ENCODE assay signal across 10 mouse cellular contexts in genomic region chr11:88577076-88577475, GRCm38 (mm10).
DNase-seq lines count a peak whose midpoint lies in the region; ATAC-seq and TF ChIP-seq lines count a peak whose summit lies in the region.
"Had no signal": no experiment of that assay in that cellular context is flagged by ENCODE, and none has a peak within 500 bp of the region (broad histone marks: within the 10 kb centered on the region; RNA-seq: fewer than 3 reads in every experiment).

No protein-coding gene starts in this region.

- H3K27ac ChIP-seq in heart, embryonic 16.5 days (ENCODE audit: low read length) = peak overlapping the region; percentile 37
- peak overlapping the region; percentile 82 for H3K27ac ChIP-seq in thymus, adult 2 months (ENCODE audit: control insufficient read depth, insufficient read depth, low read length)
- peak overlapping the region; percentile 72 for H3K27ac ChIP-seq in hindbrain, embryonic 13.5 days
- H3K27ac ChIP-seq: liver, embryonic 12.5 days had no signal

- no peaks in the 10 kb centered on the region for H3K9me3 ChIP-seq in heart, embryonic 16.5 days (replicated peaks; ENCODE audit: control insufficient read depth, low read length)
- H3K9me3 ChIP-seq in hindbrain, embryonic 13.5 days = no peaks in the 10 kb centered on the region
- H3K9me3 ChIP-seq: liver, embryonic 12.5 days had no signal

- H3K27me3 ChIP-seq in heart, embryonic 16.5 days (ENCODE audit: control insufficient read depth, insufficient read depth, low read length) = no peaks in the 10 kb centered on the region
- no peaks in the 10 kb centered on the region for H3K27me3 ChIP-seq in thymus, adult 2 months (ENCODE audit: control insufficient read depth, insufficient read depth, low read length)
- no peaks in the 10 kb centered on the region for H3K27me3 ChIP-seq in hindbrain, embryonic 13.5 days
- H3K27me3 ChIP-seq: liver, embryonic 12.5 days had no signal

- TF ChIP-seq POLR2A in thymus, adult 2 months (IDR thresholded peaks at IDR 0.05; ENCODE audit: control insufficient read depth, extremely low read depth, insufficient read depth, low read length, poor library complexity) = no peak

- intact Hi-C loops in heart, postnatal 25 days (cut with DNase I) = no loop called here

- H3K4me3 ChIP-seq in heart, embryonic 16.5 days (ENCODE audit: low read length) = no peak overlapping the region
- no peak overlapping the region for H3K4me3 ChIP-seq in thymus, adult 2 months (ENCODE audit: control insufficient read depth, insufficient read depth, low read length)
- H3K4me3 ChIP-seq in hindbrain, embryonic 13.5 days = no peak overlapping the region
- H3K4me3 ChIP-seq: liver, embryonic 12.5 days had no signal

- peaks cover 57% of the 10 kb centered on the region for H3K4me1 ChIP-seq in heart, embryonic 16.5 days (ENCODE audit: control insufficient read depth, insufficient read depth, low read length)
- H3K4me1 ChIP-seq in thymus, adult 2 months (replicated peaks; ENCODE audit: control insufficient read depth, insufficient read depth, low read length) = peaks cover 45% of the 10 kb centered on the region
- H3K4me1 ChIP-seq in hindbrain, embryonic 13.5 days (replicated peaks) = peaks cover 91% of the 10 kb centered on the region

- no peak for ATAC-seq in heart, embryonic 16.5 days (replicated peaks; ENCODE audit: extremely low read depth, insufficient read depth, low FRiP score)
- no peak for ATAC-seq in hindbrain, embryonic 13.5 days (ENCODE audit: low FRiP score)
- ATAC-seq in megakaryocyte progenitor cell, adult 5-6 weeks (replicated peaks; ENCODE audit: poor library complexity) = no peak
- ATAC-seq: liver, embryonic 12.5 days had no signal

- no peak overlapping the region for H3K4me2 ChIP-seq in heart, embryonic 16.5 days (ENCODE audit: low read depth, low read length)
- no peak overlapping the region for H3K4me2 ChIP-seq in hindbrain, embryonic 13.5 days
- H3K4me2 ChIP-seq: liver, embryonic 12.5 days had no signal

- 61% methylated on average over 7 of the region's 7 CpGs for WGBS in heart, embryonic 16.5 days
- WGBS in thymus, adult 2 months = 11% methylated on average over 7 of the region's 7 CpGs
- WGBS in hindbrain, embryonic 13.5 days = 47% methylated on average over 7 of the region's 7 CpGs

- DNase-seq in heart, postnatal 25 days (ENCODE audit: low spot score) = no peak
- no peak for DNase-seq in thymus, adult 2 months
- DNase-seq in thymus, postnatal 10 days (ENCODE audit: low spot score in 2 of 2) = no peak
- no peak for DNase-seq in urinary bladder, postnatal 14 days (ENCODE audit: low spot score)
- no peak for DNase-seq in ovary, adult 18-20 months (ENCODE audit: low spot score)
- DNase-seq: kidney, adult 18-20 months had no signal

- H3K9ac ChIP-seq in heart, embryonic 16.5 days (ENCODE audit: low read length) = peak overlapping the region; percentile 2; the same call in 1 of the 2 replicates
- H3K9ac ChIP-seq in hindbrain, embryonic 13.5 days = no peak overlapping the region
- H3K9ac ChIP-seq: liver, embryonic 12.5 days had no signal

- peaks cover 3% of the 10 kb centered on the region; the same call in 1 of the 2 replicates for H3K36me3 ChIP-seq in heart, embryonic 16.5 days (ENCODE audit: control insufficient read depth, insufficient read depth)
- no peaks in the 10 kb centered on the region for H3K36me3 ChIP-seq in thymus, adult 2 months (ENCODE audit: control insufficient read depth, insufficient read depth, low read length)
- no peaks in the 10 kb centered on the region for H3K36me3 ChIP-seq in hindbrain, embryonic 13.5 days
- H3K36me3 ChIP-seq: liver, embryonic 12.5 days had no signal

- no peak for TF ChIP-seq CTCF in thymus, adult 2 months (IDR thresholded peaks at IDR 0.05; ENCODE audit: borderline replicate concordance, control insufficient read depth, extremely low read depth, insufficient read depth, low read length, poor library complexity)
